Mouse (Mus musculus) cerebellum, postnatal 4 days (tissue): ENCODE data around the gene Hk2.

ENCODE experiments used
- DNase-seq, 2 experiments: peaks; one replicate each; pipeline ENCODE4 v3.0.0; 2022; ENCODE audit warnings: low spot score in 2 of 2, mixed read lengths in 1 of 2

Gene Hk2

DNA sequence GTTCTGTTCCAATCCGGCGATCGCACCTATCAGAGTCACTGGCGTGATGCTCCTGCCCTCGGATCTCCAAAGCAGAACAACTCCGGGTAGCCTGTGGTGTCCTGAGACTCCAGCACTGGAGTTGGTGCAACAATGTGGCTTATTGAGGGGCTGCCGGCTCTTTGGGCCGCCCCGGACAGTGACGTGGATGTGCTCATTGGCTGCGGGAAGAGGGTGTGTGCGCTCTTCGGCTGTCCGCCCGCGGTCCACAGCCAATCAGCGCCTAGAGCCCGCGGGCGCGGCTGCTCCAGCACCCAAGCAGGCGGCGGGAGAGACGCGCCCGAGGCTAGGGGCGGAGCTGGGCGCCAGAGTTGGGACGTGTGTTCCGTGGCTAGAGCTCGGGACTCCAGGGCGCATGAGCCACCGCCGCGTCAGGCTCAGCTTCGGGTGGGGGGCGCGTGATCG is at the start of gene Hk2:
Gene Hk2, minus strand, starts transcription at position 134 of the 444 bp plus-strand sequence.
- DNase-seq = peak; percentile 56 to 74

DNA sequence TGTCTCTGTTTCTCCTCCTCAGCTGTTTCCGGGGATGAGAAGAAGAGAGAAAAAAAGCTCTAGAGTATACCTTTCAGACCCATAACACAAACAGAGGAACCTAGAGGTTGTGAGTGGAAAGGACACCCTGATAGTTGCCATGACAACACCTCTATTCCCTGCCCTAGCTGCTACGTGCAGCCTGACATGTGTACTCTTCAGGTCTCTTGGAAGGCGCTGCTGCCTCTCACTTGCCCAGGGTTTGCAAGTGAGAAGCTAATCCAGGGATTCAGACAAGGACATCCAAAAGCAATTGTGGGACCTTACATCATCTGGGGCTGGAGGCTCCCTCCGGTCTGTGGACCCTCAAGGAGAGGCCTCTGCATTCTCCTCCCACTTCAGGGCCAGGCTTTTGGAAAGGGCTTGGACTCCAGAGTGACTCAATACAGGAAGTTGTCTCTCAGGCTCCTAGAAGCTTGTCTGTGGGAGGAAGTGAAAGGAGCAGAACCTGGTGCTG is 47.6 kb upstream of the Hk2 start:
- no peak for DNase-seq

DNA sequence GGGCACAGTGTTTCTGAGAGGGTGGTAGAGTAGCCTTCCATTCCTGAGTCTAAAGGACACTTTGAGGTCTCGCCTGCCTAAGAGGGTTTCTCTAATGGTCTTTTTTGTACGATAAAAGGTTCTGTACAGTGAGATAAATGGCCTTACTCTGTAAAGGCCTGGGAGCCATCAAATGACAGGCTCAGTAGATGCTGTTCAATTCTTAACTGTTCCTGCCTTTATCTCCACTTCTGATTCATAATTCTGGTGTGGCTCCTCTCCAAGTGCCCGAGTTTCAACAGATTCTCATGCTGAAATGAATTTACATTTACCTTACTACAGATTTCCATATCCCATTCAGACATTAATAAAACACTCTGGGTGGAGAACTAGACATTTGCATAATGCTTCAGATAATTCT is 46.5 kb upstream of the Hk2 start:
- no peak for DNase-seq

DNA sequence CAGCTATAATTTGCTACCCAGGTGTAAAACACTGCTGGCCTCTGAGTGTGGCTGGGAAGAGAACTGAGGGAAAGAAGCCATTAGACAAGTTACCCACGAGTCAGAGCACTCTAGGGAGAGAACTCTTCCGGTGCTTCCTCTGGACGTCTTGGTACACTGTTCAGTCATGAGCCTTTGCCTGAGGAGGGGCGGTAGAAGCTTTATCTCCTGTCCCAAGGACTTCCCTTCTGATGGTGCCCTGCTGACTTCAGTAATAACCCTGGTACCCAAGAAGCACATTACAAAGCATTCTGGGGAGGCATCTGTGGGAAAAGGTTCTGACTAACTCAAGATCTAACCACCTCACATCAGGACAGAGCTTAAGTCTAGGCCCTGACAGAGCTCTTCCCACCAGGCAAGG is 40.6 kb upstream of the Hk2 start:
- no peak for DNase-seq

DNA sequence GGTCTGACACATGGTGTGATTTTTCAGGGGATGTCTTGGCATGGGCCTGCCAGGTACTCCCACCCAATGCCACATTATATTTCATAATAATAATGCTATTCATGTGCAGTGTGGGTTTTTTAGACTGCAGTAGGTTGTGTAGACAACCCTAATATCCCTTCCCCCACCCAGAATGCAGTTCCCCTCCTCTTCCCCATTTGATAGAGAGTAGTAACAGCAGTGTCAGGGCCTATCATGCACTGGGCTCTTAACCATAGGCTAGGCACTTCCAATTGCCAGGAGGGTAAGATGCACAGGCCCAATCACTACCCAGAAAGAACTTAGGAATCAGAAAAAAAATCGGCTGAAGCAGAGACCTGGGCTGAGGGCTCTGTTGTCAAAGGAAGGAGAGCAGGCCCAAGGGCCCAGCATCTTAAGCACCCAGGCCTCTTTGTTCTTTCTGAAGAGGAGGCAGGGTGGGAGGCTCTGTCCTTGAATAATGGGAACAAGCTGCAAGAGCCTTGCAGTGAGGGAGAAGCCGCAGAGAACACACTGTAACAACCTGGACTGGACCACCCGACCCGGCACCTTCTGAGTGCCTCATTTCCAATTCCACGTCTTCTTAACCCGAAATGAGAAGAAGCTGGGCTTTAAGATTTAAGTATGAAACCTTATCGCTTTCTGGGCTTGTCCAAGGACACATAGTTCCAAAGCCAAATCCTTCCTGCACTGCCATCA is 33.9 kb upstream of the Hk2 start:
- DNase-seq = no peak

DNA sequence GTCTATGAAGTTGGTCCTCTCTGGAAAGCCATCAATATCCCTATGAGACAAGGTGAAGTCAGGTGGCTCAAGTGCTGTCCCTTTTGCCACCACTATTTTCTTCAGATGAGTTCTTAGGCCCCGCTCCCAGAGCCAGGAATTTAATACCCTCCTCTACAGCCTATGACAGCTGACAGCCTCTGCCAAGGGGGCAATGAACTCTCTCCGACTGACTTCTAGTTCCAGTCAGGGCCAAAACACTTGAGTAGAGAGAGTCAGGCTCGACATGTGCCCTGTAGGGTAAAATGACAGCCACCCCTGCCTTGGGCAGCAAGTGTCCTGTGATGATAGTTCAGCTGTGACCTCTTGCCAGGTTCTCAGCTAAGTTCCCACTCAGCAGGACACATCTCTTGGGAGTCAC is 32.7 kb upstream of the Hk2 start:
- DNase-seq = no peak

DNA sequence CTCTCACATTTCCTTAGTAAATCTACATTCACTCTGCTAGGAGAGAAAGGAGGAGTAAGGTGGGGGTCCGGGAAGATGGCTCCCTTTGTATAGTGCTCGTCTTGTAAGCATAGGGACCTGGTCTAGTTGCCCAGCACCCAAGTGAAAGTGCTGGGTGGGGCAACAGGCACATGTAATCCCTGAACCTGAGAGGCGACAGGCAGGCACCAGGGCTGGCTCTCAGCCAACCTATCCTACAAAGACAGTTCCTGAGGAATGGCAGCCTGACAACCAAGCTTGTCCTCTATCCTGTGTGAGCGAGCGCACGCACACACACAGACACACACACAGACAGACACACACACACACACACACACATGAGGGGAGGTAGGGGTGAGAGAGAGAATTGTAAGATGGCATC is 32.2 kb upstream of the Hk2 start:
- DNase-seq = no peak

DNA sequence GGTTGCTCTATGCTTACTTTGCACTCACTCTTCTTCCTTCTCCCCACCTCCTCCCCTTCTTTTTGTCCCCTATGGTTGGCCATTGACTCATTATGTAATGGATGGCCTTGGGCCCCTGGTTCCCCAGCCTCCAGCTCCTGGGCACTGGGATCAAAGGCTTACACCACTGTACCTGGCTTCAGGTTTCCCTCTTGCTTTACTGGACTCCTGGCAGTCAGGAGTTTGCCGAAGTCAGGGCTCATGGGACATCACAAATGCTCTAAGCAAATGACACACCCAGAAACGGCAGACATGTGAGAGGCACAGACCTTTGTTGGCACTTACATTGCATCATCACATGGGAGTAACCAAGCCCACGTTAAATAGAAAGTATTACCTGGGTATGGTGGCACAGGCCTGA is 31.6 kb upstream of the Hk2 start:
- no peak for DNase-seq

DNA sequence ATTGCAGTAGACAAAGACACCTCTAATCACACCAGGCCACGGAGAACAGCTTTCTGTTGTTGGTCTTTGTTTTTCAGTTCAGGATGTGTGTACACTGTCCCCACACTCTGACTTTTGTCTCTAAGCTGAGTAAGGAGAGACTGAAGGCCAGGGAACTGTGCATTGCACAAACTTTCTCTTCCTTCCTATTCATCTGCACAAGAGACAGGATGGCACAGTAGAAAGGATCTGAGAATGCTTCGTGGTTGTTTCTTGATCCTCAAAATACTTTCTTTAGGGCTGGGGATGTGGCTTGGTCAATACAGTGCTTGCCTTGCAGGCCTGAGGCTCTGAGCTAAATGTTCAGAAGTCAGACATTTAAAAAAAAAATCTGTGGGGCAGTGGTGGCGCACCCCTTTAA is 30.7 kb upstream of the Hk2 start:
- no peak for DNase-seq

DNA sequence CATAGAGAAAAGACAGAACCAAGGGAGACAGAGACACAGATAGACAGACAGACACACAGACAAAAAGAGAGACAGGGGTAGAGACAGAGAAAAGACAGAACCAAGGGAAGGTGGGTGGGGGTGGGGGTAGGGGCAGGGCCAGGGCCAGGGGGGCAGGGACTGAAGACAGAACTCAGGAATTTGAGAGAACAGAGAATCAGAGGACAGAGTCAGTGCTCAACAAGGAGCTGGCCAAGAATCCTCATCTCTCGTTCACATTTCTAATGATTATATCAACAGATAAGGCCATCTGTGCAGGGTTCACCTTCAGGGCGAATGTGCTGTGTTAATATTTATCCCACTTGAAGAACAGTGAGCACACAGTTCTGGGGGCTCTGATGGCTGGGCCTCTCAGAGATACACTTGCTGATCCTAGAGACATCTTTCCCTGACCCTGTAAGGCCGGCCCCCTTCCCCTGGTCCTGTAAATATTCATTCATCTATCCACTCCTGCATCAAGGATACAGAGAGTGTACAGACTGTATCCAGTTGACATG is 24.0 kb upstream of the Hk2 start:
- no peak for DNase-seq

DNA sequence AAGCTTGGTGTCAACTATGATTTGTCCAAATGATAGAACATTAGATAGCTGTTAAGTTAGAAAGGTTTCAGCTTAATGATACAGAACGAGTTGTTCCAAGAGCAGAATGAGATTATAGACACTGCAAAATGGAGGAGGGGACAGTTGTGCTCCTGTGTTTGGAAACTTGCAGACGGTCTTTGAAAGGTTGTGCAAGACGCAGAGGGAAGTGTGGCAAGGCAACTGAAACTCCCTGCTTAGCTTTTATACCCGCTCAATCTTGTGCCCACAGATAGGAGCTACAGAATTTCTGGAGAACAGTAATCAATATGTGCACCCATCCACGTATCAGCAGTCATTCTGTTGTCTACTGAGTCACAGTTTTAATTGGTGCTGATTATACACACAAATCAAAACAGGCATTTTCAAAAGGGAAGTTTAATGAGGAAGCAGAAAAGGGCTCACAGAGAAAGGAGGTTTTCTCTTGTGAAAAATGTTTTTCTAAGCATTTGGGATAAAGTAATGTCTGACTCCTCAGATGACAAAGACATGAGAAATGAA is 23.1 kb upstream of the Hk2 start:
- no peak for DNase-seq

DNA sequence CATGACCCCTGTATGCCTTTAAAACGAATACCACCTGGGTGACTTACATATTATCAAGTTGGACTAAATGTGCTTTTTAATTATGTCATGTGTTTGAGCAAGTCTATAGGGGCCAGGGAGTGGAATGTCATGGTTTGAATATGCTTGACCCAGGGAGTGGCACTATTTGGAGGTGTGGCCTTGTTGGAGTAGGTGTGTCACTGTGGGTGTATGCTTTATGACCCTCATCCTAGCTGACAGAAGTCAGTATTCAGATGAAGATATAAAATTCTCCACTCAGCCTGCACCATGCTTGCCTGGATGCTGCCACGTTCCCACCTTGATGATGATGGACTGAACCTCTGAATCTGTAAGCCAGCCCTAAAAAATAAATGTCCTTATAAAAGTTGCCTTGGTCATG is 16.6 kb upstream of the Hk2 start:
- DNase-seq = no peak

DNA sequence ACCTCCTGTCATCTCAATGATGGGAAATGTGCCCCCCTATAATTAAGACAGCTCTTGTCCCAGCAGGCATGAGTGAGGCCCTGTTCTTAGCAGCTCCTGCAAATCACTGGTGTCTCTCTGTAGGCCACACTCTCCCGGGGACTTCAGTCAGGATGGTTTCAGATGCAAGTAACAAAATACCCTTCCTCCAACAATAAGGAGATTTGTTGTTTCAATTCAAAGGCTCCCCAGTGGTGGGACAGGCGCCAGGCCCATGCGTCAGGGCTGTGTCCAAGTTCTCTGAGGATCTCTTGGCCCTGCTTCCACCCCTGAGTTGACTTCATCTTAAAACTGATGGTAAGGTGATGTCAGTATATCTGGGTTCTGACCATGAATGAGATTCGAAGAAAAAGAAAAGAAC is 9.7 kb upstream of the Hk2 start:
- DNase-seq = no peak

DNA sequence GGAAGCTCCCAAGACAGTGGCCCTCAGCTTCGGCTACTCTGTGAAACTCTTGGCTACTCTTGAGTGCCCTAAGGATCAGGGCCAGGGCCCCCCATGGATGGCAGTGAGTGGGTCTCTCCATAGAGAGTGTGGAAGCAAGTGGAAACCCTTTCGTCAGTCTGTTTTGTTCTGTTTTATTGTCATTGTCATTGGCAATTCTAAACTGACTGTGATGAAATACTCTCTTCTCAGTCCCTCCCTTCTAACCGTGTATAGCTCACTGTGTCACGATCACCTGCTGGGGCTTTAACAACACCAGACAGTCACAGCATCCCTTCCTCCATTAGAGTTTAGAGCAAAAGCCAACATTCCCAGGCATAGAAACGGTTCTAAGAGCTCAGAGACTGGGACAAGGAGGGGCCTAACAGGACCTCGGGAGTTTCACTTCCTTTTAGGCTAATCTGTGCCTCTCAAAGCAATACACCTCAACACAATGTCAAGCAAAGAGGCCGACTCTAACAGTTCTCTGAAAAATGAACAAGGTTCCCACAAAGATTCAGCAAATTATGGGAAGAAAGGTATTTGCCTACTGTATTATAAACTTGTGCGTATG is 6.6 kb upstream of the Hk2 start:
- DNase-seq = no peak

DNA sequence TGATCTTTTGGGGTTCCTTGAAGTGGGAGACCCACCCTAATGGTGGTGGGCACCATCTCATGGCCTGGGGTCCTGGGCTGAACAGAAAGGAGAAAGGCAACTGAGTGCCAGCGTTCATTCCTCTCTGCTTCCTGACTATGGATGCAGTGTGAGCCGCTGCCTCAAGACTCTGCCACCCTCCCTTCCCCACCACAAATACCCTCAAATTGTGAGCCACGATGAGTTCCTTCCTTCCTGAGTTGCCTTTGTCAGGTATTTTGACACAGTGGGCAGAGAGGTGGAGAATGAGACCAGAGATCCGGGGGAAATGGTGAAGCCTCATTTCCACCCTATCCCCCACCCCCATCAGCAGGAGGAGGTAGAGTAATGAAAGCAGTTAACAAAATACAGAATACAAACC is 6.1 kb upstream of the Hk2 start:
- DNase-seq = no peak

DNA sequence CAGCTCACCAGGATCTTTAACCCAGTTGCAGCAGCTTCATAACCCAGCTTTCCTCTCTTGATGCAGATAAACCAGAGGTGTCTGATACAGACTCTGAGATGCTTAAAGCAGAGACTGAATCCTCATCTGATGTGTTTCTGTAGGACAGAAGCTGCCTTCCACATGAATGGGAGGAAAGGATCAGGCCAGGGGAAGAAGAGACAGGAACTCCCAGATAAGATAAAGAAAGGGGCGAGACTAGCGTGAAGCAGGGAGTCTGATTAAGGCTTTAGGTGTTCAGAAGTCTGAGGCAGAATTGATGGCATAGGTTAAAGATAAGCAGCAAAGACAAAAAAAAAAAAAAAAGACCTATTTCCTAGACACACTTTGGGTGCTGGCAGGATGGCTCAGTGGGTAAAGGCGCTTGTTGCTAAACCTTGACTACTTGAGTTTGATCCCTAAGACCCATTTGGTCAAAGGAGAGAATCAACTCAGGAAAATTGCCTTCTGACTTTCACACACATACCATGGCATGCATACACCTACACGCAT is 2.9 kb upstream of the Hk2 start:
- DNase-seq = no peak

DNA sequence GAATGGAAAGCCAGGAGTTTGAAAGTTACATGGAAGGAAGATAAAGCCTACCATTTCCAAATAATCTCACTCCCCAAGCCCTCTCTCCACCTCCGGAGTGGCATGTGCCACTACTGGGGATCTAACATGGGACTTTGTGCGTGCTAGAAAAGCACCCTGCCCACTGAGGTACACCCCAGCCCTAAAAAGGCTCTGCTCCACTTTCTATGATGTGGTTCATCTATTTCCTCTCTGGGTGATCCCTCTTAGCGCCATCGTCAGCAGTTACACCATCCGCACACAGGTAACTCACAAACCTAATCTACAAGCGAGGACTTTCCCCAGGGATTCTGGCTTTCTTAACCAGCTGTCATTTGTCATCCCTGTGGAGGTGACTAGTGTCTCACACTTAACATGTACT is 1.1 kb upstream of the Hk2 start:
- no peak for DNase-seq

DNA sequence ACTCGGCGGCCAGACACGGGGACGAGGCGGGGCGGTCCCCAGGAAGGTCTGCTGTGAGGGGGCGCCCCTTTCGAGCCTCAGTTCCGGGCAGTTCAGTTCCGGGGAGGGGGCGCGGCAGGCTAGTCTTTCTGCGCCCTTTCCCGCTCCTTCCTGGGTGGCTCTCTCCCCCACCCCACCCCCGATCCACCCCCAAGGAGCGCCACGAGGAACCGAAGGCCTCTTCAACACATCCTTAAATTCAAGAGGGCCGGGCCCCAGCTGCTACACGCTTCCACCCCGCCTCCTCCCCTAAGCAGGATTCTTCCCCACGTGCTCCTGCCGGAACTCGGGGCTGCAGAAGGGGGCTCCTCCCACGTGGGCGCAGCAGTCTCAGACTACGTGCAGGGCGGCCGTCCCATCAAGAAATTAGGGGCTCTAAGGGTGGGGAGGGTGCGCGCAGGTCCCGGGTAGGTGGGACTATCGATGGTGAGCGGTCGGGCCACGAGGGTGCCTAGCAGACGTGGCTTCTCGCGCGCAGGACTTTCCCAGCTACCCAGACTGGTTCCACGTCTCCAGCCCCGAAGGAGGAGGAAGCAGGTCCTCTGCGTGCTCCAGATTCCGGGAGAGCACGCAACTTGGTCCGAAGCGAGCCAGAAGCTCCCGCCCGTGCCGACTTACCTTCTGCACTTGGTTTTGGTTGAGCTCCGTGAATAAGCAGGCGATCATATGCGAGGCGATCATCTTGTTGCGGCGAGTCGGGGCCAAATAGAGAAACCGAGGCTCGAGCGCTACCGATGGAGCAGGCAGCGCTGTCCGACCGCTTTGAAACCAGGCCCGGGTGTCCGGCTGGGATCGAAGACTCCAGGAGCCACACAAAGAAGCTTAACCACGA is 758 bp downstream of the Hk2 start:
- DNase-seq = peak in 1 of 2 experiments; percentile 17

DNA sequence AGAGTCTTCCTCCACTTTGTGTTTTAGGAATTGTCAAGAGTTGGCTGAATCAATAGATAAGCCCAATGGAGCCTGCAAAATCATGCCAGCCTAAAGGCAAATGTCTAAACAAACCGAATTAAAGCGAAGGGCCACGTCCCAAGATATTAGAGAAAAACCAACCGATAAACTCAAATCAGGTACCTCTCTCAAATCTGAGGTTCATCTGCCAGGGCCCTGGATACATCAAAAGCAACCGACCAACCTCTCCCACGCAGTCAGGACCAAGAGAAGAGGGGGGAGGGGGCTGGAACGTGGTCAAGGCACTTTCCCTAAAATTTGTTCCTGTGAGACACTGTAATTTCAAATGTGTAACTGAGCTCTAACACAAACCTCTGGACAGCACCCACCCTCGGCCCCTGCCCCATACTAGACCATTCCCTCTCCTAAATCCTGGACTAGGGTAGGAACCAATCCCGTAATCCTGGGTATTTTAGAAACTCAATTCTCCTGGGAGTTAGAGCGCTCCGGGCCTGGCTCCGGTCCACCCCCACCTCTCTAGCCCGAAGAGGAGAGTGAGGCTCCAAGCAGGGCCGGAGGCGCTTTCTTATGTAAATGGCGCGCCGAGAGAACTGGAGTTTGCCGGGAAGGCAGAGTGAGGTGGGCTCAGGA is 1.7 kb downstream of the Hk2 start:
- DNase-seq = peak in 1 of 2 experiments; percentile 33

DNA sequence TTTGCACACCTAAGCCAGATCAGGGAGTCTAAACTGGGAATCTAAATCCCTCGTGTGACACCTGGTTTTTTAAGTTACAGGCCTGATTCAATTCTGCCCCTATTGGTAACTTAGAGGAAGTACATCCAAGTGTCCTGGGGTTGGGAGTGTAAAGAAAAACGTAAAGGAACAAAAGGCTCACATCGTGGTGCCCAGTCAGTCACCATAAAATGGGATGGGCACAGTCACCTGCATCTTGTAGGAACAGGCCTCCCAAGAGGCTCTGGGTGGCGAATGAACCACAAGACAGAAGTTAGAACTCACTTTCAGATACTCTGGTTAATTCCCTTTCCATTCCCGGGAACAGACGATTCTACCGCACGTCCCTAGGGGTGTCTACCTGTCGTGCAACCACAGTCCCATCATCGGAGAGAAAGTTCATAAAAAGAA is 2.3 kb downstream of the Hk2 start:
- DNase-seq = no peak

DNA sequence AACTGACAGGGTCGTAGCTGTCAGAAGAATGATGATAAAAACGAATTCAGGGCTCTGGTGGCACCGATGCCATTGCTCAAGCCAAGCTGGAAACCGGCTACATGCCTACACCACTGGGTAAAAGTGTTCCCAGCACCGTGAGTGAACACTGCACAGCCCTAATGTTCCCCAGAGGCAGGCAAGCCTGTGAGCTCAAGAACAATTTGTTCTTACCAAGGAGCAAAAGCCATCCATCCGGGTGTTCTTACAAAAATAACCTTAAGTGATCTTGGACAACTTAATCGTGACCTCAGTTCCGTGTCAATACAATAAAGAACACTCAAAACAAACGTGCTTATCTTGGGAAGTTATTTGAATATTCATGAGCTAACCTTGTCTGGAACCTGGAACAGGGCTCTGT is 3.2 kb downstream of the Hk2 start:
- no peak for DNase-seq
